Mouse (Mus musculus) forebrain, embryonic 16.5 days (tissue): ENCODE data around the gene Ror1. TPM values are rescaled to one million over a fixed set of nuclear protein-coding genes. Genes with fewer than 3 reads are reported as not detected.

Experiments used
- ATAC-seq: fragments of 200-750 bp; cut with Nextera tagmentation; 2 replicates; pipeline ENCODE4 v1.8.0; 2017; ENCODE audit warnings: mild to moderate bottlenecking, moderate library complexity
- H3K27ac ChIP-seq: fragments of 300-500 bp; sonication (generic); 2 replicates; pipeline ENCODE4 v1.5.1; 2014; ENCODE audit warnings: low read length, control low read depth
- H3K27me3 ChIP-seq: fragments of 300-500 bp; sonication (generic); replicated peaks from 2 replicates; pipeline ENCODE4 v1.6.1; 2014; ENCODE audit warnings: low read length; ENCODE audit not compliant: control insufficient read depth, insufficient read depth
- H3K36me3 ChIP-seq: fragments of 300-500 bp; sonication (generic); 2 replicates; pipeline ENCODE4 v1.6.1; 2014; ENCODE audit not compliant: control insufficient read depth, insufficient read depth
- H3K4me1 ChIP-seq: fragments of 300-500 bp; sonication (generic); replicated peaks from 2 replicates; pipeline ENCODE4 v1.6.1; 2014; ENCODE audit warnings: low read length; ENCODE audit not compliant: control insufficient read depth, insufficient read depth
- H3K4me2 ChIP-seq: fragments of 300-500 bp; sonication (generic); 2 replicates; pipeline ENCODE4 v1.6.1; 2014; ENCODE audit warnings: mild to moderate bottlenecking, low read length, control low read depth
- H3K4me3 ChIP-seq: fragments of 300-500 bp; sonication (generic); replicated peaks from 2 replicates; pipeline ENCODE4 v1.5.1; 2014; ENCODE audit warnings: mild to moderate bottlenecking, low read length, control low read depth
- H3K9ac ChIP-seq: fragments of 300-500 bp; sonication (generic); replicated peaks from 2 replicates; pipeline ENCODE4 v1.6.1; 2014; ENCODE audit warnings: low read depth, low read length, control low read depth
- H3K9me3 ChIP-seq: fragments of 300-500 bp; sonication (generic); 2 replicates; pipeline ENCODE4 v1.6.1; 2016; ENCODE audit warnings: low read length; ENCODE audit not compliant: control insufficient read depth
- WGBS: fragments of 180-500 bp; shearing (Covaris S2); extraction: QIAGEN DNeasy Blood & Tissue Kit; methylation state at CpG from one replicate; pipeline ENCODE4 v1.1.7; 2014; 5-methylcytosine and 5-hydroxymethylcytosine counted together
- polyA plus RNA-seq: library from polyadenylated mRNA; unstranded; fragments of >200 nt; fragmentation: Nextera tagmentation; extraction: Ambion mirVana; gene quantifications from 2 replicates; pipeline ENCODE4 v1.2.1, GENCODE M21; 2015

Gene Ror1
- 0.89 and 1.4 TPM in 2 replicates for polyA plus RNA-seq

GRCm38 (mm10) chr4:100095685-100096595, at the start of gene Ror1:
Ror1 (plus strand) TSS chr4:100095791.
- Histone ChIP-seq H3K4me3 (peak within 1 kb of the TSS; percentile 65), H3K27me3 (peaks cover 18% of the 10 kb centered on the region), H3K4me2 (peak within 1 kb of the TSS; percentile 98), H3K9ac (peak within 1 kb of the TSS; percentile 65), H3K27ac (peak within 1 kb of the TSS; percentile 31; the same call in 1 of the 2 replicates), H3K9me3 (no peaks in the 10 kb centered on the region), H3K36me3 (no peaks in the 10 kb centered on the region), H3K4me1 (peaks cover 4% of the 10 kb centered on the region)
- WGBS, result under 1% methylated on average over 64 of the region's 76 CpGs
- ATAC-seq, result peak; percentile 93

GRCm38 (mm10) chr4:100047066-100047465, 48.5 kb upstream of the Ror1 start:
- Histone ChIP-seq H3K27ac (no peak overlapping the region), H3K36me3 (no peaks in the 10 kb centered on the region), H3K9ac (no peak overlapping the region), H3K4me1 (no peaks in the 10 kb centered on the region; the same call in 1 of the 2 replicates), H3K27me3 (no peaks in the 10 kb centered on the region), H3K4me2 (no peak overlapping the region), H3K4me3 (no peak overlapping the region), H3K9me3 (no peaks in the 10 kb centered on the region)
- ATAC-seq, result no peak
- 37% methylated on average over 6 of the region's 6 CpGs for WGBS

- Histone ChIP-seq H3K27me3 (no peaks in the 10 kb centered on the region), H3K9ac (no peak overlapping the region), H3K4me1 (no peaks in the 10 kb centered on the region; the same call in 1 of the 2 replicates), H3K36me3 (no peaks in the 10 kb centered on the region), H3K4me3 (no peak overlapping the region), H3K27ac (no peak overlapping the region), H3K4me2 (no peak overlapping the region), H3K9me3 (no peaks in the 10 kb centered on the region)
- WGBS, result 67% methylated on average over 7 of the region's 7 CpGs
- no peak for ATAC-seq
These were observed 47.1 kb upstream of the Ror1 start for GRCm38 (mm10) chr4:100048351-100048950.

GRCm38 (mm10) chr4:100051767-100052166, 43.8 kb upstream of the Ror1 start:
- H3K4me1 ChIP-seq, result no peaks in the 10 kb centered on the region; the same call in 1 of the 2 replicates
- H3K4me3 ChIP-seq, result no peak overlapping the region
- ATAC-seq, result no peak
- H3K9me3 ChIP-seq, result no peaks in the 10 kb centered on the region
- no peak overlapping the region for H3K27ac ChIP-seq
- no peak overlapping the region for H3K4me2 ChIP-seq
- H3K27me3 ChIP-seq, result no peaks in the 10 kb centered on the region
- no peak overlapping the region for H3K9ac ChIP-seq
- no peaks in the 10 kb centered on the region for H3K36me3 ChIP-seq

GRCm38 (mm10) chr4:100052258-100052657, 43.3 kb upstream of the Ror1 start:
- H3K36me3 ChIP-seq, result no peaks in the 10 kb centered on the region
- H3K9me3 ChIP-seq, result no peaks in the 10 kb centered on the region
- no peak overlapping the region for H3K4me3 ChIP-seq
- WGBS, result 56% methylated on average over 3 of the region's 3 CpGs
- no peaks in the 10 kb centered on the region for H3K27me3 ChIP-seq
- H3K4me1 ChIP-seq, result no peaks in the 10 kb centered on the region; the same call in 1 of the 2 replicates
- H3K9ac ChIP-seq, result no peak overlapping the region
- no peak overlapping the region for H3K4me2 ChIP-seq
- ATAC-seq, result no peak
- H3K27ac ChIP-seq, result no peak overlapping the region

- no peaks in the 10 kb centered on the region for H3K4me1 ChIP-seq
- no peaks in the 10 kb centered on the region for H3K9me3 ChIP-seq
- no peak overlapping the region for H3K4me2 ChIP-seq
- H3K27ac ChIP-seq, result no peak overlapping the region
- H3K27me3 ChIP-seq, result no peaks in the 10 kb centered on the region
- H3K36me3 ChIP-seq, result no peaks in the 10 kb centered on the region
- no peak for ATAC-seq
- H3K4me3 ChIP-seq, result no peak overlapping the region
- WGBS, result 64% methylated on average over 9 of the region's 9 CpGs
- H3K9ac ChIP-seq, result no peak overlapping the region
These were observed 39.5 kb upstream of the Ror1 start for GRCm38 (mm10) chr4:100056046-100056445.

GRCm38 (mm10) chr4:100056446-100056845, 39.1 kb upstream of the Ror1 start:
- Histone ChIP-seq H3K4me3 (no peak overlapping the region), H3K4me1 (no peaks in the 10 kb centered on the region), H3K9ac (no peak overlapping the region), H3K4me2 (no peak overlapping the region), H3K27me3 (no peaks in the 10 kb centered on the region), H3K36me3 (no peaks in the 10 kb centered on the region), H3K9me3 (no peaks in the 10 kb centered on the region), H3K27ac (no peak overlapping the region)
- no peak for ATAC-seq
- WGBS, result 87% methylated on average over 4 of the region's 4 CpGs

GRCm38 (mm10) chr4:100057381-100057780, 38.2 kb upstream of the Ror1 start:
- no peak overlapping the region for H3K4me2 ChIP-seq
- no peaks in the 10 kb centered on the region for H3K4me1 ChIP-seq
- no peak overlapping the region for H3K9ac ChIP-seq
- no peak overlapping the region for H3K27ac ChIP-seq
- no peaks in the 10 kb centered on the region for H3K27me3 ChIP-seq
- no peak overlapping the region for H3K4me3 ChIP-seq
- no peaks in the 10 kb centered on the region for H3K36me3 ChIP-seq
- no peaks in the 10 kb centered on the region for H3K9me3 ChIP-seq
- WGBS, result 86% methylated on average over 13 of the region's 13 CpGs
- ATAC-seq, result no peak

- H3K27ac ChIP-seq, result no peak overlapping the region
- H3K9me3 ChIP-seq, result no peaks in the 10 kb centered on the region
- H3K27me3 ChIP-seq, result no peaks in the 10 kb centered on the region
- no peaks in the 10 kb centered on the region for H3K36me3 ChIP-seq
- WGBS, result 97% methylated on average over 5 of the region's 5 CpGs
- no peak overlapping the region for H3K4me3 ChIP-seq
- H3K4me2 ChIP-seq, result no peak overlapping the region
- no peak for ATAC-seq
- H3K9ac ChIP-seq, result no peak overlapping the region
- H3K4me1 ChIP-seq, result no peaks in the 10 kb centered on the region
These were observed 37.0 kb upstream of the Ror1 start for GRCm38 (mm10) chr4:100058631-100059030.
